Mouse (Mus musculus): ENCODE data around the gene Mgat5b.

DNA sequence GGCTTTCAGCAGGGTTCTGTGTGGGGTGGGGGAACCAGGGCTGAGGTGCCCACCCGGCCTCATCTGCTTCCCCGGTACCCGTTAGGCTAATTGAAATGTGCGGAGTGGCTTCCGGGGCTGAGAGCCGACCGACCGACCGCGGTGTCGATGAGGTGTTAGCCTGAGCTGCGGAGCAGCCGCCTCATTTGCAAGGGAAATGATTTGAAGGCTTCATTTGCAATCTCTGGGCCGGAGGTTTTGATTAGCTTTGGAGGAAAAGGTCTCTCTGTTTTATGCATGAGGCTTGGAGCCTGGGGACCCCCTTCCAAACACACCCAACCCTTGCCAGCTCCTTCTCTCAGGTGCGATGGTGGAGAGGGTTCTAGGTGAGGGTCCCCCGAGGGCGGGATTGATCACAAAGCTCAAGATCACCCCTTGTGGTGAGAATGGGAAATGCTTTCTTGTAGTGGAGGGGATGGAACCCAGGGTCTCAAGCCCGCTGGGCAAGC, 75.5 kb downstream of the Mgat5b start:
- no peak for TF ChIP-seq EP300 (IDR thresholded peaks at IDR 0.05; ENCODE audit: insufficient read depth, low read depth, low read length)
- TF ChIP-seq CTCF (IDR thresholded peaks at IDR 0.05): peak; percentile 85

All from heart, adult 2 months (tissue).